Mouse (Mus musculus): ENCODE data around the gene Olfr1047.
"Not testable (repeated sequence)": the region's sequence is repeated elsewhere in the genome, so short reads cannot be mapped to it uniquely, and the experiment has no call there.

DNA sequence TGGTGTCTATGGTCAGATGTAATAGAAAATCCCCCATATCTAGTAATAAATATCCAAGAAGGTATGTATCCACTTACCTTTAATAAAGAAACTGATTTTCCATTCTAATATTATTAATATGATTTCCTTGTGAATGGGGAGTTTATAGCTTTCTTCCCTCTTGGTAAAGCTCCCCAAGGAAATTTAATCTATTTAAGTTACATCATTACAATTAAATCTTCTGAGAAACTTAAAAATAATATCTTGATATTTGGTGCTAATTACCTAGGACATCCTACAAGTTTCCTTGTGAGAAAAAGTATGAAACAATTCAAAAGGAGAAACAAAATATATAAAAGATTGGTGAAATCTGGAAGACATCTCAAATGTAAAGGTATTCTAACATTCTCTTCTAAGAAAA lies 47.8 kb upstream of the Olfr1047 start, which contains the start of gene Olfr1051:
- not testable (repeated sequence) for TF ChIP-seq CTCF (IDR thresholded peaks at IDR 0.05; ENCODE audit: borderline replicate concordance, extremely low read depth, insufficient read depth, insufficient read length); POLR2A (IDR thresholded peaks at IDR 0.05; ENCODE audit: borderline replicate concordance, extremely low read depth, insufficient read depth, insufficient read length, poor library complexity, severe bottlenecking)
